Comparison of ENCODE assay signal across 10 mouse cellular contexts in the genomic region with DNA sequence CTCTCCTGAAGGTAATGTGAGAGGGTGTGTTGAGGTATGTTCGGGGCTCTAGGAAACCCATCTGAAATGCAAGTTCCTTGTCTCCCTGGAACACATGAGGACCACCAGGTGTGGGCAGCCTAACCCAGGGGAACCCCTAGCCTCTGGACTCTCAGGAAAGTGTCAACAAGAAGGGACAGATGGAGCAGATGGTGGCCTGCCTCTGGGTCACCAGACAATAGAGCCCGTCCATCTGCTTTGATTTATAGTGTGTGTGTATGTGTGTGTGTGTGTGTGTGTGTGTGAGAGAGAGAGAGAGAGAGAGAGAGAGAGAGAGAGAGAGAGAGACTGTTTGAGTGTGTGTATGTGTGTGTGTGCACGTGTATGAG. TPM values are rescaled to one million over a fixed set of nuclear protein-coding genes. Genes with fewer than 3 reads are reported as not detected.
DNase-seq lines count a peak whose midpoint lies in the region; ATAC-seq and TF ChIP-seq lines count a peak whose summit lies in the region.
"Had no signal": no experiment of that assay in that cellular context is flagged by ENCODE, and none has a peak within 500 bp of the region (broad histone marks: within the 10 kb centered on the region; RNA-seq: fewer than 3 reads in every experiment).

No protein-coding gene starts in this region.

- ATAC-seq in forebrain, embryonic 15.5 days (replicated peaks) = no peak
- ATAC-seq in forebrain, embryonic 13.5 days = no peak
- no peak for ATAC-seq in liver, embryonic 11.5 days (replicated peaks; ENCODE audit: low FRiP score)
- ATAC-seq in embryonic facial prominence, embryonic 14.5 days (ENCODE audit: low read depth) = peak; percentile 34
- ATAC-seq in neural tube, embryonic 13.5 days (ENCODE audit: low read depth) = no peak
- ATAC-seq in cerebellum, adult (ENCODE audit: insufficient number of reproducible peaks, low FRiP score, low TSS enrichment) = no peak

- TF ChIP-seq CTCF in liver, adult 2 months (IDR thresholded peaks at IDR 0.05; ENCODE audit: low read depth, low read length) = no peak

- H3K4me1 ChIP-seq in forebrain, embryonic 15.5 days = peaks cover 26% of the 10 kb centered on the region
- peaks cover 17% of the 10 kb centered on the region for H3K4me1 ChIP-seq in forebrain, embryonic 13.5 days
- peaks cover 22% of the 10 kb centered on the region for H3K4me1 ChIP-seq in liver, adult 2 months (ENCODE audit: control insufficient read depth, insufficient read depth, low read length)
- peaks cover 4% of the 10 kb centered on the region; the same call in 1 of the 2 replicates for H3K4me1 ChIP-seq in liver, embryonic 11.5 days (replicated peaks; ENCODE audit: control insufficient read depth, insufficient read depth, low read length)
- peaks cover 34% of the 10 kb centered on the region for H3K4me1 ChIP-seq in embryonic facial prominence, embryonic 14.5 days (ENCODE audit: control insufficient read depth, insufficient read depth, low read length)
- H3K4me1 ChIP-seq in neural tube, embryonic 13.5 days (replicated peaks) = peaks cover 24% of the 10 kb centered on the region

- H3K9ac ChIP-seq in forebrain, embryonic 15.5 days (replicated peaks) = no peak overlapping the region
- no peak overlapping the region for H3K9ac ChIP-seq in forebrain, embryonic 13.5 days
- H3K9ac ChIP-seq in liver, adult 2 months (ENCODE audit: low read depth, low read length) = peak overlapping the region; percentile 35
- no peak overlapping the region for H3K9ac ChIP-seq in liver, embryonic 11.5 days (ENCODE audit: low read depth, low read length)
- no peak overlapping the region for H3K9ac ChIP-seq in embryonic facial prominence, embryonic 14.5 days (ENCODE audit: low read depth, low read length)
- H3K9ac ChIP-seq in neural tube, embryonic 13.5 days = no peak overlapping the region

- peak overlapping the region; percentile 16; the same call in 1 of the 2 replicates for H3K27ac ChIP-seq in forebrain, embryonic 15.5 days (replicated peaks)
- H3K27ac ChIP-seq in forebrain, embryonic 13.5 days = no peak overlapping the region
- peak overlapping the region; percentile 99 for H3K27ac ChIP-seq in liver, adult 2 months (replicated peaks; ENCODE audit: insufficient read depth, low read depth, low read length)
- H3K27ac ChIP-seq in liver, embryonic 11.5 days (ENCODE audit: low read depth, low read length) = no peak overlapping the region
- H3K27ac ChIP-seq in embryonic facial prominence, embryonic 14.5 days (replicated peaks; ENCODE audit: low read depth, low read length) = peak overlapping the region; percentile 90
- H3K27ac ChIP-seq in neural tube, embryonic 13.5 days (replicated peaks) = peak overlapping the region; percentile 10; the same call in 1 of the 2 replicates

- no peaks in the 10 kb centered on the region for H3K36me3 ChIP-seq in forebrain, embryonic 15.5 days
- H3K36me3 ChIP-seq in forebrain, embryonic 13.5 days (ENCODE audit: poor library complexity, severe bottlenecking) = no peaks in the 10 kb centered on the region
- H3K36me3 ChIP-seq in liver, adult 2 months (ENCODE audit: control insufficient read depth, insufficient read depth, low read length) = no peaks in the 10 kb centered on the region
- H3K36me3 ChIP-seq in liver, embryonic 11.5 days (ENCODE audit: control insufficient read depth, insufficient read depth, low read length) = no peaks in the 10 kb centered on the region
- H3K36me3 ChIP-seq in embryonic facial prominence, embryonic 14.5 days (ENCODE audit: control insufficient read depth, insufficient read depth, low read length) = no peaks in the 10 kb centered on the region
- no peaks in the 10 kb centered on the region for H3K36me3 ChIP-seq in neural tube, embryonic 13.5 days

- no peaks in the 10 kb centered on the region for H3K9me3 ChIP-seq in forebrain, embryonic 15.5 days
- no peaks in the 10 kb centered on the region for H3K9me3 ChIP-seq in forebrain, embryonic 13.5 days (replicated peaks)
- no peaks in the 10 kb centered on the region for H3K9me3 ChIP-seq in liver, embryonic 11.5 days (ENCODE audit: control insufficient read depth, low read length)
- H3K9me3 ChIP-seq in embryonic facial prominence, embryonic 14.5 days (ENCODE audit: control insufficient read depth, low read length) = no peaks in the 10 kb centered on the region
- no peaks in the 10 kb centered on the region for H3K9me3 ChIP-seq in neural tube, embryonic 13.5 days

- TF ChIP-seq POLR2A in liver, adult 2 months (IDR thresholded peaks at IDR 0.05; ENCODE audit: extremely low read depth, insufficient read depth, low read length) = no peak

- no peaks in the 10 kb centered on the region for H3K27me3 ChIP-seq in forebrain, embryonic 15.5 days
- H3K27me3 ChIP-seq in forebrain, embryonic 13.5 days = no peaks in the 10 kb centered on the region
- no peaks in the 10 kb centered on the region for H3K27me3 ChIP-seq in liver, adult 2 months (ENCODE audit: control insufficient read depth, insufficient read depth, low read length)
- no peaks in the 10 kb centered on the region for H3K27me3 ChIP-seq in liver, embryonic 11.5 days (replicated peaks; ENCODE audit: control insufficient read depth, insufficient read depth, low read length)
- no peaks in the 10 kb centered on the region for H3K27me3 ChIP-seq in embryonic facial prominence, embryonic 14.5 days (replicated peaks; ENCODE audit: control insufficient read depth, insufficient read depth, low read length)
- H3K27me3 ChIP-seq in neural tube, embryonic 13.5 days = no peaks in the 10 kb centered on the region

- no peaks in the 10 kb centered on the region for H3K79me2 ChIP-seq in liver, adult 2 months (ENCODE audit: control insufficient read depth, insufficient read depth, low read length)

- no peak overlapping the region for H3K4me2 ChIP-seq in forebrain, embryonic 15.5 days (replicated peaks)
- H3K4me2 ChIP-seq in forebrain, embryonic 13.5 days = no peak overlapping the region
- no peak overlapping the region for H3K4me2 ChIP-seq in liver, embryonic 11.5 days
- no peak overlapping the region for H3K4me2 ChIP-seq in embryonic facial prominence, embryonic 14.5 days (ENCODE audit: low read depth, low read length)
- no peak overlapping the region for H3K4me2 ChIP-seq in neural tube, embryonic 13.5 days

- no peak for DNase-seq in liver, adult 2 months (ENCODE audit: extremely low read depth, low read depth, low spot score)
- no peak for DNase-seq in liver, embryonic 11.5 days (ENCODE audit: low spot score)
- DNase-seq in embryonic facial prominence, embryonic 14.5 days (ENCODE audit: low spot score) = no peak
- DNase-seq in left cerebral cortex, adult 8-10 months (ENCODE audit: low spot score in 2 of 2) = no peak
- DNase-seq: layer of hippocampus, postnatal 36 days; thymus, adult 18-20 months had no signal

- WGBS in forebrain, embryonic 15.5 days = 83% methylated on average over 3 of the region's 3 CpGs
- 89% methylated on average over 3 of the region's 3 CpGs for WGBS in forebrain, embryonic 13.5 days
- WGBS in liver, adult 2 months = 96% methylated on average over 3 of the region's 3 CpGs
- 76% methylated on average over 3 of the region's 3 CpGs for WGBS in liver, embryonic 11.5 days
- 70% methylated on average over 3 of the region's 3 CpGs for WGBS in embryonic facial prominence, embryonic 14.5 days
- 58% methylated on average over 3 of the region's 3 CpGs for WGBS in neural tube, embryonic 13.5 days

- no peak overlapping the region for H3K4me3 ChIP-seq in forebrain, embryonic 15.5 days
- H3K4me3 ChIP-seq in forebrain, embryonic 13.5 days = no peak overlapping the region
- no peak overlapping the region for H3K4me3 ChIP-seq in liver, adult 2 months (ENCODE audit: insufficient read depth, low read depth, low read length)
- H3K4me3 ChIP-seq in liver, embryonic 11.5 days (ENCODE audit: low read depth, low read length) = no peak overlapping the region
- H3K4me3 ChIP-seq in embryonic facial prominence, embryonic 14.5 days (ENCODE audit: low read depth, low read length) = no peak overlapping the region
- H3K4me3 ChIP-seq in neural tube, embryonic 13.5 days = no peak overlapping the region

RNA-seq across cellular contexts. Expression of a gene that starts 58.0 kb away (rescaled TPM):
- 195 and 209 TPM in 2 replicates for polyA plus RNA-seq in forebrain, embryonic 15.5 days (2015; fragmentation: Nextera tagmentation; extraction: Ambion mirVana)
- 207 and 209 TPM in 2 replicates for polyA plus RNA-seq in forebrain, embryonic 13.5 days (2015; fragmentation: Nextera tagmentation; extraction: Ambion mirVana)
- 22.6 and 57.1 TPM in 2 replicates for total RNA-seq in liver, adult 2 months (2014; rRNA removed)
- polyA plus RNA-seq in liver, adult 2 months (2012; rRNA removed) = 233 and 251 TPM in 2 replicates
- polyA plus RNA-seq in liver, embryonic 11.5 days (2014; fragmentation: Nextera tagmentation; extraction: Ambion mirVana) = 359 and 372 TPM in 2 replicates
- polyA plus RNA-seq in embryonic facial prominence, embryonic 14.5 days (2014; fragmentation: Nextera tagmentation; extraction: Ambion mirVana) = 200 and 217 TPM in 2 replicates
- polyA plus RNA-seq in neural tube, embryonic 13.5 days (2015; fragmentation: Nextera tagmentation; extraction: Ambion mirVana) = 201 and 211 TPM in 2 replicates
- total RNA-seq in left cerebral cortex, adult 8-10 months (2022) = 100 to 1,000 TPM; 212 to 221 (median 217) TPM

Comparison
In these comparisons a context has a peak if more than half of its experiments do, and no peak if none do; other contexts are left out.
1. H3K27ac ChIP-seq: peak in forebrain, embryonic 15.5 days (single experiment), liver, adult 2 months (single experiment), embryonic facial prominence, embryonic 14.5 days (single experiment) and neural tube, embryonic 13.5 days (single experiment); none in forebrain, embryonic 13.5 days (single experiment) and liver, embryonic 11.5 days (single experiment).